Mouse (Mus musculus) MEL (cell line): ENCODE measurements around the gene Eef1b2. TPM values are rescaled to one million over a fixed set of nuclear protein-coding genes. Genes with fewer than 3 reads are reported as not detected.
A peak's percentile ranks its signal among the peaks of the same experiment; 100 is the strongest.

Experiments used
- DNase-seq: peaks from one replicate; pipeline ENCODE4 v3.0.0; 2011; ENCODE audit warnings: low read depth, low spot score
- H3K27ac ChIP-seq: 2 replicates; pipeline ENCODE4 v1.5.1; 2012; ENCODE audit warnings: low read depth, mild to moderate bottlenecking, control low read depth, low read length, moderate library complexity; ENCODE audit not compliant: control insufficient read depth
- H3K27me3 ChIP-seq, 2 experiments: fragments of 150-350 bp in 1 of 2; sonication (generic) in 1 of 2; 2 replicates each; pipeline ENCODE4 v1.6.1; 2012; ENCODE audit warnings: low read length in 2 of 2, mild to moderate bottlenecking in 2 of 2, improper control_type of control experiment in 1 of 2, moderate library complexity in 1 of 2; ENCODE audit not compliant: insufficient read depth in 2 of 2, control insufficient read depth in 1 of 2
- H3K36me3 ChIP-seq, 2 experiments: 2 replicates each; pipeline ENCODE4 v1.6.1; 2012 to 2014; ENCODE audit warnings: low read length in 2 of 2, improper control_type of control experiment in 1 of 2, inconsistent platforms in 1 of 2, mild to moderate bottlenecking in 1 of 2; ENCODE audit not compliant: insufficient read depth in 2 of 2, control insufficient read depth in 1 of 2
- H3K4me1 ChIP-seq, 2 experiments: fragments of 150-350 bp in 1 of 2; sonication (generic) in 1 of 2; 2 replicates each; pipeline ENCODE4 v1.6.1; 2012; ENCODE audit warnings: low read length in 2 of 2, improper control_type of control experiment in 1 of 2, mild to moderate bottlenecking in 1 of 2; ENCODE audit not compliant: insufficient read depth in 2 of 2, control insufficient read depth in 1 of 2
- H3K4me3 ChIP-seq, 2 experiments: fragments of 150-350 bp in 1 of 2; sonication (generic) in 1 of 2; 2 replicates each; pipeline ENCODE4 v1.5.1; 2012; ENCODE audit warnings: low read depth in 2 of 2, low read length in 2 of 2, mild to moderate bottlenecking in 2 of 2, moderate library complexity in 2 of 2, control low read depth in 1 of 2, improper control_type of control experiment in 1 of 2; ENCODE audit not compliant: control insufficient read depth in 1 of 2, insufficient read depth in 1 of 2
- H3K79me2 ChIP-seq: 2 replicates; pipeline ENCODE4 v1.6.1; 2012; ENCODE audit warnings: mild to moderate bottlenecking, low read length, moderate library complexity; ENCODE audit not compliant: control insufficient read depth, poor library complexity, insufficient read depth
- H3K9ac ChIP-seq: 2 replicates; pipeline ENCODE4 v1.6.1; 2012; ENCODE audit warnings: low read depth, mild to moderate bottlenecking, control low read depth, low read length, moderate library complexity; ENCODE audit not compliant: control insufficient read depth, poor library complexity, severe bottlenecking
- H3K9me3 ChIP-seq: fragments of 150-350 bp; sonication (generic); replicated peaks from 2 replicates; pipeline ENCODE4 v1.6.1; 2012; ENCODE audit warnings: mild to moderate bottlenecking, low read length, improper control_type of control experiment, moderate library complexity; ENCODE audit not compliant: insufficient read depth
- EP300 ChIP-seq, 2 experiments: IDR thresholded peaks; 2 replicates each; pipeline ENCODE4 v1.6.1; 2011; ENCODE audit warnings: improper control_type of control experiment in 2 of 2, low read length in 2 of 2, low read depth in 1 of 2, mild to moderate bottlenecking in 1 of 2
- GATA1 ChIP-seq: IDR thresholded peaks from 2 replicates; pipeline ENCODE4 v1.6.1; 2011; ENCODE audit warnings: low read depth, low read length, improper control_type of control experiment
- HCFC1 ChIP-seq: IDR thresholded peaks from 2 replicates; pipeline ENCODE4 v1.6.1; 2012; ENCODE audit warnings: low read depth, mild to moderate bottlenecking, inconsistent platforms, low read length, improper control_type of control experiment, moderate library complexity
- MAFK ChIP-seq: IDR thresholded peaks from 2 replicates; pipeline ENCODE4 v1.6.1; 2011; ENCODE audit warnings: low read depth, mild to moderate bottlenecking, low read length, improper control_type of control experiment, borderline replicate concordance
- MAX ChIP-seq: IDR thresholded peaks from 2 replicates; pipeline ENCODE4 v1.6.1; 2011; ENCODE audit warnings: low read length, improper control_type of control experiment
- MXI1 ChIP-seq: IDR thresholded peaks from 2 replicates; pipeline ENCODE4 v1.6.1; 2011; ENCODE audit warnings: mild to moderate bottlenecking, low read depth, low read length, improper control_type of control experiment
- MYB ChIP-seq: IDR thresholded peaks from 2 replicates; pipeline ENCODE4 v1.6.1; 2011; ENCODE audit warnings: mild to moderate bottlenecking, low read depth, low read length, improper control_type of control experiment
- NRF1 ChIP-seq: IDR thresholded peaks from 2 replicates; pipeline ENCODE4 v1.6.1; 2014; ENCODE audit warnings: low read depth, mild to moderate bottlenecking, inconsistent platforms, low read length, improper control_type of control experiment, moderate library complexity; ENCODE audit not compliant: poor library complexity, insufficient read depth, severe bottlenecking
- POLR2A ChIP-seq, 2 experiments: IDR thresholded peaks; 2 replicates each; pipeline ENCODE4 v1.6.1; 2011 to 2012; ENCODE audit warnings: low read length in 2 of 2, mild to moderate bottlenecking in 2 of 2, control low read depth in 1 of 2, improper control_type of control experiment in 1 of 2, low read depth in 1 of 2, moderate library complexity in 1 of 2; ENCODE audit not compliant: control insufficient read depth in 1 of 2, insufficient read depth in 1 of 2, poor library complexity in 1 of 2
- POLR2AphosphoS5 ChIP-seq: IDR thresholded peaks from 2 replicates; pipeline ENCODE4 v1.6.1; 2012; ENCODE audit warnings: low read depth, borderline replicate concordance, mild to moderate bottlenecking, inconsistent platforms, low read length, moderate library complexity, mixed read lengths
- TAL1 ChIP-seq: IDR thresholded peaks from 2 replicates; pipeline ENCODE4 v1.6.1; 2012; ENCODE audit warnings: mild to moderate bottlenecking, inconsistent platforms, low read length, moderate library complexity, mixed read lengths
- TBP ChIP-seq: IDR thresholded peaks from 2 replicates; pipeline ENCODE4 v1.8.0; 2011; ENCODE audit warnings: low read depth, low read length, improper control_type of control experiment
- TCF12 ChIP-seq: IDR thresholded peaks from 2 replicates; pipeline ENCODE4 v1.6.1; 2014; ENCODE audit warnings: low read depth, mild to moderate bottlenecking, inconsistent platforms, low read length, improper control_type of control experiment, moderate library complexity
- USF1 ChIP-seq: IDR thresholded peaks from 2 replicates; pipeline ENCODE4 v1.6.1; 2014; ENCODE audit warnings: low read depth, mild to moderate bottlenecking, inconsistent platforms, low read length, improper control_type of control experiment, moderate library complexity
- USF2 ChIP-seq, 2 experiments: IDR thresholded peaks; 2 replicates each; pipeline ENCODE4 v1.6.1; 2011 to 2012; ENCODE audit warnings: improper control_type of control experiment in 2 of 2, low read length in 2 of 2, borderline replicate concordance in 1 of 2, inconsistent platforms in 1 of 2, low read depth in 1 of 2, mild to moderate bottlenecking in 1 of 2; ENCODE audit not compliant: insufficient read depth in 1 of 2
- ZC3H11A ChIP-seq: IDR thresholded peaks from 2 replicates; pipeline ENCODE4 v1.6.1; 2012; ENCODE audit warnings: low read depth, mild to moderate bottlenecking, inconsistent platforms, low read length, improper control_type of control experiment
- ZKSCAN1 ChIP-seq: IDR thresholded peaks from 2 replicates; pipeline ENCODE4 v1.6.1; 2012; ENCODE audit warnings: low read depth, mild to moderate bottlenecking, inconsistent platforms, low read length, improper control_type of control experiment, moderate library complexity
- ZNF384 ChIP-seq: IDR thresholded peaks from 2 replicates; pipeline ENCODE4 v1.6.1; 2012; ENCODE audit warnings: low read depth, mild to moderate bottlenecking, inconsistent platforms, low read length, improper control_type of control experiment
- polyA plus RNA-seq, 2 experiments: library from polyadenylated mRNA; stranded (reverse) in 1 of 2; unstranded in 1 of 2; fragments of >175 nt in 1 of 2; fragments of >200 nt in 1 of 2; gene quantifications; 2 replicates each; pipeline versions ENCODE4 v1.2.1 to v1.2.4; 2012; ENCODE audit warnings: low replicate concordance in 2 of 2, low read depth in 1 of 2; ENCODE audit not compliant: insufficient read length in 2 of 2, insufficient read depth in 1 of 2, missing spikeins in 1 of 2
- total RNA-seq: library from RNA; depleted of rRNA; stranded (reverse); fragments of 300-350 nt; gene quantifications from 2 replicates; pipeline ENCODE4 v1.2.3, GENCODE M21; 2012

Gene Eef1b2
- total and polyA plus RNA-seq, 3 experiments = 1,696 to 2,991 (median 1,846) TPM

DNA sequence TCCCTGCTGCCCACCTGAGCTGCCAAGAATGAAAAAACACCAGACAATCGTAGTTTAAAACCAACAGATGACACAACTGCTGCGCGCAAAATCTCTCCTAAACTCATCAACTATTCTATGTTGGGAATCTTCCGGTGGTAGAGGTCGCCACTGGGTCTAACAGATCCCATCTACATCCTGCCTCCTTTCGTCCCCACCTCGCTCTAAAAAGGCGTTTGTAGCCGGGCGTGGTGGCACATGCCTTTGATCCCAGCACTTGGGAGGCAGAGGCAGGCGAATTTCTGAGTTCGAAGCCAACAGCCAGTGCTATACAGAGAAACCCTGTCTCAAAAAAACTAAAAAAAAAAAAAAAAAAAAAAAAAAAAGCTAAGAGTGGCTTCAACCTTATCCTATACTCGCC lies 36.4 kb upstream of the Eef1b2 start:
- H3K27ac ChIP-seq = no peak overlapping the region
- no peak overlapping the region for H3K9ac ChIP-seq
- H3K79me2 ChIP-seq = no peaks in the 10 kb centered on the region
- H3K36me3 ChIP-seq = peaks cover 2 to 15% of the 10 kb centered on the region in 2 experiments; a peak in 3 of 4 replicates
- DNase-seq = no peak
- no peaks in the 10 kb centered on the region for H3K9me3 ChIP-seq
- TF ChIP-seq MXI1 (no peak), ZNF384 (peak; percentile 30; the same call in 1 of the 2 replicates)
- H3K4me3 ChIP-seq = no peak overlapping the region
- H3K27me3 ChIP-seq = no peaks in the 10 kb centered on the region
- H3K4me1 ChIP-seq = no peaks in the 10 kb centered on the region

DNA sequence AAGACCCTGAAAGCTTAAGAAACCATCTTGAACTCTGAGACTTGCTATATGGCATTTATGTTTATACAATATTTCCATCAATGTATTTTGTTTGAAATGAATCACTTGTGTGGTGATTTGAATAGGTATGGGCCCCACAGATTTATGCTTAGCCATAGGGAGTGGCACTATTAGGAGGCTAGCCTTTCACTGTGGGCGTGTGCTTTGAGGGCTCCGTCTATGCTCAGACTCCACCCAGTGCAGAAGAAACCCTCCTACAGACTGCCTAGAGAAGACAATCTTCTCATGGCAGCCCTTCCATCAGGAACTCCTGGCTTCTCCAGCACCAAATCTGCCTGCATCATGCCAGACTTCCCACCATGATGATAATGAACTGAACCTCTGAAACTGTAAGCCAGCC lies 8.0 kb upstream of the Eef1b2 start:
- Histone ChIP-seq H3K9me3 (no peaks in the 10 kb centered on the region), H3K27me3 (no peaks in the 10 kb centered on the region), H3K27ac (no peak overlapping the region), H3K9ac (no peak overlapping the region), H3K36me3 (peaks cover 2 to 33% of the 10 kb centered on the region in 2 experiments), H3K4me3 (no peak overlapping the region), H3K4me1 (no peaks in the 10 kb centered on the region), H3K79me2 (peaks cover 5% of the 10 kb centered on the region; the same call in 1 of the 2 replicates)
- no peak for DNase-seq
- TF ChIP-seq HCFC1 (no peak), MYB (no peak), POLR2A (IDR thresholded peaks at IDR 0.05; ENCODE audit: control insufficient read depth in 1 of 2, insufficient read depth in 1 of 2, low read depth in 1 of 2, low read length in 2 of 2, poor library complexity in 1 of 2) (no peak), MAFK (no peak), NRF1 (no peak), ZC3H11A (no peak), TAL1 (no peak), POLR2AphosphoS5 (no peak), TCF12 (no peak), ZKSCAN1 (no peak), USF2 (IDR thresholded peaks at IDR 0.05; ENCODE audit: borderline replicate concordance in 1 of 2, insufficient read depth in 1 of 2, low read depth in 1 of 2, low read length in 2 of 2) (no peak)

DNA sequence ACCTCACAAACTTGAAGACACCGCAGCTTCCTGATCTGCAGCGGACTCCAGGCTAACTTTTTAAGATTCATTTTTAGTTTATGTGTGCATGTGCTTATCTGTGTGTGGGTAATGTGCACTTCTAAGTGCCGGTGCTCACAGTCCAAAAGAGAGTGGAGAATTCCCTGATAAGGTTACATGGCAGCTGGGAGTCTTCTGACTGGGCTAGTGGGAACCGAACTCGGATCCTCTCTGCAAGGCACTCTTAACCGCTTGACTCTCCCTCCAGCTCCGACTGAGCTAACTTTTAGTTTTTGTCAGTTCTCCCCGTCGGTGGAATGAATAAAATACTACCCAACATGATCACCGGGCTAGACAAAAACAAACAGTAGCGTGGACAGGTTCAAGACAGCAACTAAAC lies 772 bp upstream of the Eef1b2 start:
- TF ChIP-seq EP300 (IDR thresholded peaks at IDR 0.05; ENCODE audit: low read depth in 1 of 2, low read length in 2 of 2) = no peak
- TF ChIP-seq ZNF384 = no peak
- 0 out of 2 replicates have a peak, but pooled peaks have one; percentile 9 for TF ChIP-seq TBP
- TF ChIP-seq MAFK = no peak
- no peak; the same call in 1 of the 2 replicates for TF ChIP-seq MAX
- TF ChIP-seq GATA1 = peak; percentile 43; the same call in 1 of the 2 replicates
- no peak for TF ChIP-seq MXI1
- TF ChIP-seq USF1 = no peak
- no peak for TF ChIP-seq TAL1
- H3K36me3 ChIP-seq = peaks cover 21 to 27% of the 10 kb centered on the region in 2 experiments
- peak; percentile 68 for DNase-seq

More for the DNA sequence above, 772 bp upstream of the Eef1b2 start:
- Histone ChIP-seq H3K27ac (peak overlapping the region; percentile 87), H3K4me3 (peak overlapping the region; percentile 98 to 100), H3K9ac (peak overlapping the region; percentile 94), H3K27me3 (no peaks in the 10 kb centered on the region), H3K9me3 (no peaks in the 10 kb centered on the region), H3K79me2 (peaks cover 47% of the 10 kb centered on the region), H3K4me1 (peaks cover 2 to 15% of the 10 kb centered on the region in 2 experiments; a peak in 3 of 4 replicates)
